Mouse (Mus musculus): Measurements from ENCODE around the gene Lcn5. TPM values are rescaled to one million over a fixed set of nuclear protein-coding genes. Genes with fewer than 3 reads are reported as not detected.
A peak's percentile ranks its signal among the peaks of the same experiment; 100 is the strongest.

Gene Lcn5
- polyA plus RNA-seq (2012; fragmentation: generic; extraction: Trizol), result not detected

DNA sequence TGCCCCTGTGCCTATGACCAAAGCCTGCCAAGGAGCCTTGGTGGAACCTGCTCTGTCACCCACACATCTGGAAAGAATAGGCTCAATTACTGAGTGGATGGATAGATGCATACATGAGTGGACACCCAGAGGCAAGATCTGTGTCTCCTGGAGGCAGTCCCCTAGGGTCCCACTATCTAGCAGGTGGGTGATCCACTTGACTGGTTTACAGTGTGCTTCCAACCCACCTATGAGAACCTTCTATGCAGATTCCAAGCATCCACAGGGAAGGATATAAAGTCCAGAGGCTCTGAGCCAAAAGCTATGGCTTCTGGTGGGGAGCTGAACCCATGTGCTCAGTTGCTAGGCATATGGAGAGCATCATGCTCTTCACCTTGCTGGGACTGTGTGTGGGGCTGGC, at the start of gene Lcn5:
Gene Lcn5, plus strand, starts transcription at position 301 of the 400 bp plus-strand sequence.
- TF ChIP-seq REST (IDR thresholded peaks at IDR 0.05; ENCODE audit: insufficient read depth, insufficient read length), result no peak
- TF ChIP-seq POLR2AphosphoS2 (IDR thresholded peaks at IDR 0.05; ENCODE audit: insufficient read length, low read depth), result no peak
- TF ChIP-seq MAX (IDR thresholded peaks at IDR 0.05; ENCODE audit: low read depth), result no peak
- no peak for TF ChIP-seq MYOD1 (IDR thresholded peaks at IDR 0.05; ENCODE audit: control insufficient read depth in 1 of 3, insufficient read length in 2 of 3, low read depth in 2 of 3)
- TF ChIP-seq TCF12 (IDR thresholded peaks at IDR 0.05; ENCODE audit: insufficient read depth, poor library complexity, severe bottlenecking), result no peak
- H3K27me3 ChIP-seq (ENCODE audit: control insufficient read depth, insufficient read depth, insufficient read length), result peaks cover 39% of the 10 kb centered on the region
- H3K79me2 ChIP-seq (ENCODE audit: control insufficient read depth, insufficient read depth), result no peaks in the 10 kb centered on the region
- no peak within 1 kb of the TSS for H3ac ChIP-seq (ENCODE audit: control insufficient read depth, insufficient read length)
- no peak within 1 kb of the TSS for H3K4me3 ChIP-seq
- no peak within 1 kb of the TSS for H3K4me2 ChIP-seq (ENCODE audit: low read depth)
- H3K36me3 ChIP-seq (ENCODE audit: control insufficient read depth, insufficient read depth), result no peaks in the 10 kb centered on the region

DNA sequence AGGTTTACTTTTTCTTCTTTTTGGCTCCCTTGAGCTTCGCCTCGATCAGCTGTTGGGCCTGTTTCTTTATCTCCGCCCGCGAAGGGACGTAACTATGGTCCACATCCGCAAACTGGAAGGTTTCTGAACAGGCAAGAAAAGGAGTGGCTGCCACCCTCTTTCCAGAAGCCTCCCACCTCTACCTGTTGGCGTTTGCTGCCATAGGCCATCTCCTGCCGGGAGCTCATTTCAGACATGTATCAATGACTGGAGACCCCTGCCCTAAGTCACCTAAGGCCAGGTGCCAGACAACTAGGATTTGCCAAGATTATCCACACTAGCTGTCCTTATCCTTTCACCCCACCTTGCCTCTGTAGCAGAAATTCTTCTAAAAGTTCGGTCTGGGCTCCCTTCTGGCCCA, 49.1 kb upstream of the Lcn5 start:
- Histone ChIP-seq H3ac (ENCODE audit: control insufficient read depth, insufficient read length) (peak overlapping the region; percentile 67), H3K36me3 (ENCODE audit: control insufficient read depth, insufficient read depth) (no peaks in the 10 kb centered on the region), H3K79me2 (ENCODE audit: control insufficient read depth, insufficient read depth) (peaks cover 44% of the 10 kb centered on the region), H3K4me2 (ENCODE audit: low read depth) (peak overlapping the region; percentile 79), H3K27me3 (ENCODE audit: control insufficient read depth, insufficient read depth, insufficient read length) (no peaks in the 10 kb centered on the region), H3K4me3 (peak overlapping the region; percentile 75)
- TF ChIP-seq MAX (IDR thresholded peaks at IDR 0.05; ENCODE audit: low read depth), result no peak

DNA sequence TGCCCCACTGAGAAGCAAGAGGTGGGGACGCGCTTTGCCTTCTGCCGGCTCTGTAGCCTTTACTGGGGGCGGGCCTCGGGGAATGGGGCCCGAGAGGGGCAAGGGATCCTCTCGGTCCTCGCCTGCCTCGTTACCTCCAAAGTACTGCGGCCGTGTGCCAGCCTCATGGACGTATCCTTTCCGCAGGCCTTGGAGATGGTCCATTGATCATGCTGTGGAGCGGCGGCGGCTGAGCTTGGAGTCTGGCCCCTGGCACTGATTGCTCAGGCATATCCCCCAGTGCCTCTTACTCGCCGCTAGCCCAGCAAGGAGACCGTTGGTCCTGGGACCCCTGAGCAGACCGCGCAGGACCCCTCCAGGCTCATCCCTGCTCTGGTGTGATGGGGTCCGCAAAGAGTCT, 41.4 kb upstream of the Lcn5 start:
- H3ac ChIP-seq (ENCODE audit: control insufficient read depth, insufficient read length), result no peak overlapping the region
- TF ChIP-seq POLR2AphosphoS2 (IDR thresholded peaks at IDR 0.05; ENCODE audit: insufficient read length, low read depth) (no peak), USF1 (IDR thresholded peaks at IDR 0.05; ENCODE audit: low read depth) (no peak), TCF12 (IDR thresholded peaks at IDR 0.05; ENCODE audit: insufficient read depth, poor library complexity, severe bottlenecking) (no peak), POLR2A (IDR thresholded peaks at IDR 0.05; ENCODE audit: insufficient read length, low read depth) (no peak), MYOG (IDR thresholded peaks at IDR 0.05; ENCODE audit: control insufficient read depth in 1 of 3, insufficient read depth in 1 of 3, insufficient read length in 2 of 3, low read depth in 2 of 3) (no peak), CEBPB (IDR thresholded peaks at IDR 0.05; ENCODE audit: insufficient read depth, poor library complexity, severe bottlenecking) (no peak), MAX (IDR thresholded peaks at IDR 0.05; ENCODE audit: low read depth) (no peak), SRF (IDR thresholded peaks at IDR 0.05; ENCODE audit: control insufficient read depth, insufficient read length, low read depth) (no peak), MYOD1 (IDR thresholded peaks at IDR 0.05; ENCODE audit: control insufficient read depth in 1 of 3, insufficient read length in 2 of 3, low read depth in 2 of 3) (no peak), REST (IDR thresholded peaks at IDR 0.05; ENCODE audit: insufficient read depth, insufficient read length) (no peak), E2F4 (IDR thresholded peaks at IDR 0.05; ENCODE audit: insufficient read depth) (no peak), TCF3 (IDR thresholded peaks at IDR 0.05; ENCODE audit: insufficient read length, low read depth) (no peak)
- H3K79me2 ChIP-seq (ENCODE audit: control insufficient read depth, insufficient read depth), result no peaks in the 10 kb centered on the region
- H3K27me3 ChIP-seq (ENCODE audit: control insufficient read depth, insufficient read depth, insufficient read length), result peaks cover 47% of the 10 kb centered on the region
- no peak overlapping the region for H3K4me2 ChIP-seq (ENCODE audit: low read depth)
- no peaks in the 10 kb centered on the region for H3K36me3 ChIP-seq (ENCODE audit: control insufficient read depth, insufficient read depth)
- no peak overlapping the region for H3K4me3 ChIP-seq

DNA sequence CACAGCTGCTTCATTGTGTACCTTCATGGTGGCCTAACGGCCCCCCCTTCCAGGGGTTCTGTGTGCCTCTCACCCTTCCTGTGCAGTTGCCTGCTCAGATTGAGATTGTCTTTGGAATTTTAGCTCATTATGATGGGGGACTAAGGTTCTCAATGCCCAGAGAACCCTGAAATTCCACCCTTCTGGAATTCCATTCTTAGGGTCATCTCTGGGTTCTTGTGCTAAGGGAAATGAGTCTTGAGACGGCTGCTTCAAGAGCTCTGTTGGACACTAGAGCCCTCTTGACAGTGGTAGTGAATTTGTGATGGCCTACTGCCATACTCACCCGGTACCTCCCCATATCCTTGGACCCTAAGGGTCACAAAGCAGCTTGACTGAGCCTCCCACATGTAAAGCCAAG, 40.2 kb upstream of the Lcn5 start, which contains the start of gene Ccdc183:
Gene Ccdc183, minus strand, starts transcription at position 101 of the 400 bp plus-strand sequence.
- H3ac ChIP-seq (ENCODE audit: control insufficient read depth, insufficient read length), result no peak within 1 kb of the TSS
- TF ChIP-seq TCF3 (IDR thresholded peaks at IDR 0.05; ENCODE audit: insufficient read length, low read depth) (no peak), REST (IDR thresholded peaks at IDR 0.05; ENCODE audit: insufficient read depth, insufficient read length) (no peak), MAX (IDR thresholded peaks at IDR 0.05; ENCODE audit: low read depth) (no peak), POLR2A (IDR thresholded peaks at IDR 0.05; ENCODE audit: insufficient read length, low read depth) (no peak), USF1 (IDR thresholded peaks at IDR 0.05; ENCODE audit: low read depth) (no peak), MYOG (IDR thresholded peaks at IDR 0.05; ENCODE audit: control insufficient read depth in 1 of 3, insufficient read depth in 1 of 3, insufficient read length in 2 of 3, low read depth in 2 of 3) (no peak), CEBPB (IDR thresholded peaks at IDR 0.05; ENCODE audit: insufficient read depth, poor library complexity, severe bottlenecking) (no peak), MYOD1 (IDR thresholded peaks at IDR 0.05; ENCODE audit: control insufficient read depth in 1 of 3, insufficient read length in 2 of 3, low read depth in 2 of 3) (no peak)
- no peaks in the 10 kb centered on the region for H3K36me3 ChIP-seq (ENCODE audit: control insufficient read depth, insufficient read depth)
- H3K4me2 ChIP-seq (ENCODE audit: low read depth), result no peak within 1 kb of the TSS
- H3K27me3 ChIP-seq (ENCODE audit: control insufficient read depth, insufficient read depth, insufficient read length), result peaks cover 47% of the 10 kb centered on the region
- H3K4me3 ChIP-seq, result no peak within 1 kb of the TSS
- H3K79me2 ChIP-seq (ENCODE audit: control insufficient read depth, insufficient read depth), result no peaks in the 10 kb centered on the region

DNA sequence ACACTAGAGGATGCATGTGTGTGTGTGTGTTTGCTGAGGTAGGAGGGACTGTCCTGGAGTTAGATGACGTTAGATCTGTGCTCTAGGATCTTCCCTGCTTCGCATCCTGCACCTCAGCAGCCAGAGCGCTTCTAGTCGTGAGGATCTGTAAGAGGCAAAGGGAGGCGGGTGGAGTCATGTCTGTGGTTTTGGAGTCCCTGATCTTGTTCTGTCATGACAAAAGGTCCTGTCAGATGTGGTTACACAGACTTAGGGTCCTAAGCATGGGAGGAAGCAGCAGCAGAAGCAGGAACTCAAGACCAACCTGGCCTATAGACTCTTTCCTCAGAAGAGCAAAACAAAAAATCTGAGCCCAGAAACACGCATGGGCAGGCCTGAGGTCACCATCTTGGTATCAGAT, 37.4 kb upstream of the Lcn5 start:
- no peak overlapping the region for H3K4me3 ChIP-seq
- peaks cover 51% of the 10 kb centered on the region for H3K27me3 ChIP-seq (ENCODE audit: control insufficient read depth, insufficient read depth, insufficient read length)
- no peaks in the 10 kb centered on the region for H3K79me2 ChIP-seq (ENCODE audit: control insufficient read depth, insufficient read depth)
- TF ChIP-seq MAX (IDR thresholded peaks at IDR 0.05; ENCODE audit: low read depth) (no peak), E2F4 (IDR thresholded peaks at IDR 0.05; ENCODE audit: insufficient read depth) (no peak), CEBPB (IDR thresholded peaks at IDR 0.05; ENCODE audit: insufficient read depth, poor library complexity, severe bottlenecking) (no peak), TCF12 (IDR thresholded peaks at IDR 0.05; ENCODE audit: insufficient read depth, poor library complexity, severe bottlenecking) (no peak), MYOG (IDR thresholded peaks at IDR 0.05; ENCODE audit: control insufficient read depth in 1 of 3, insufficient read depth in 1 of 3, insufficient read length in 2 of 3, low read depth in 2 of 3) (no peak), REST (IDR thresholded peaks at IDR 0.05; ENCODE audit: insufficient read depth, insufficient read length) (no peak), POLR2AphosphoS2 (IDR thresholded peaks at IDR 0.05; ENCODE audit: insufficient read length, low read depth) (no peak), MYOD1 (IDR thresholded peaks at IDR 0.05; ENCODE audit: control insufficient read depth in 1 of 3, insufficient read length in 2 of 3, low read depth in 2 of 3) (no peak), TCF3 (IDR thresholded peaks at IDR 0.05; ENCODE audit: insufficient read length, low read depth) (no peak), SRF (IDR thresholded peaks at IDR 0.05; ENCODE audit: control insufficient read depth, insufficient read length, low read depth) (no peak), USF1 (IDR thresholded peaks at IDR 0.05; ENCODE audit: low read depth) (no peak), POLR2A (IDR thresholded peaks at IDR 0.05; ENCODE audit: insufficient read length, low read depth) (no peak)
- H3ac ChIP-seq (ENCODE audit: control insufficient read depth, insufficient read length), result no peak overlapping the region
- no peak overlapping the region for H3K4me2 ChIP-seq (ENCODE audit: low read depth)
- H3K36me3 ChIP-seq (ENCODE audit: control insufficient read depth, insufficient read depth), result no peaks in the 10 kb centered on the region

All from myocyte (in vitro differentiated cells).